Mouse (Mus musculus) heart, embryonic 13.5 days (tissue): ENCODE data around the gene Ltf. TPM values are rescaled to one million over a fixed set of nuclear protein-coding genes. Genes with fewer than 3 reads are reported as not detected.

Experiments
- ATAC-seq: fragments of 200-750 bp; cut with Nextera tagmentation; 2 replicates; pipeline ENCODE4 v1.8.0; 2017; ENCODE audit warnings: moderate TSS enrichment; ENCODE audit not compliant: insufficient number of reproducible peaks, low FRiP score, low TSS enrichment; ENCODE audit errors: extremely low read depth
- H3K27ac ChIP-seq: fragments of 300-500 bp; sonication (generic); replicated peaks from 2 replicates; pipeline ENCODE4 v1.5.1; 2015; ENCODE audit warnings: moderate library complexity, mild to moderate bottlenecking, inconsistent platforms
- H3K27me3 ChIP-seq: fragments of 300-500 bp; sonication (generic); replicated peaks from 2 replicates; pipeline ENCODE4 v1.6.1; 2015; ENCODE audit warnings: mild to moderate bottlenecking, inconsistent platforms
- H3K36me3 ChIP-seq: fragments of 300-500 bp; sonication (generic); 2 replicates; pipeline ENCODE4 v1.6.1; 2015; ENCODE audit warnings: mild to moderate bottlenecking, inconsistent platforms
- H3K4me1 ChIP-seq: fragments of 300-500 bp; sonication (generic); 2 replicates; pipeline ENCODE4 v1.6.1; 2015; ENCODE audit warnings: inconsistent platforms
- H3K4me2 ChIP-seq: fragments of 300-500 bp; sonication (generic); 2 replicates; pipeline ENCODE4 v1.6.1; 2015; ENCODE audit warnings: inconsistent platforms, mild to moderate bottlenecking, moderate library complexity
- H3K4me3 ChIP-seq: fragments of 300-500 bp; sonication (generic); 2 replicates; pipeline ENCODE4 v1.5.1; 2015; ENCODE audit warnings: moderate library complexity, mild to moderate bottlenecking, inconsistent platforms
- H3K9ac ChIP-seq: fragments of 300-500 bp; sonication (generic); 2 replicates; pipeline ENCODE4 v1.6.1; 2015; ENCODE audit warnings: inconsistent platforms, mild to moderate bottlenecking, moderate library complexity
- H3K9me3 ChIP-seq: fragments of 300-500 bp; sonication (generic); 2 replicates; pipeline ENCODE4 v1.6.1; 2016; ENCODE audit warnings: inconsistent platforms
- WGBS: fragments of 180-500 bp; shearing (Covaris S2); methylation state at CpG from one replicate; pipeline ENCODE4 v1.1.7; 2015; ENCODE audit warnings: mixed read lengths; 5-methylcytosine and 5-hydroxymethylcytosine counted together
- polyA plus RNA-seq: library from polyadenylated mRNA; unstranded; fragments of >200 nt; fragmentation: Nextera tagmentation; extraction: Ambion mirVana; gene quantifications from 2 replicates; pipeline ENCODE4 v1.2.1, GENCODE M21; 2015

The Ltf gene
- polyA plus RNA-seq, 1 experiment from 2014 or later = 1.1 TPM

DNA sequence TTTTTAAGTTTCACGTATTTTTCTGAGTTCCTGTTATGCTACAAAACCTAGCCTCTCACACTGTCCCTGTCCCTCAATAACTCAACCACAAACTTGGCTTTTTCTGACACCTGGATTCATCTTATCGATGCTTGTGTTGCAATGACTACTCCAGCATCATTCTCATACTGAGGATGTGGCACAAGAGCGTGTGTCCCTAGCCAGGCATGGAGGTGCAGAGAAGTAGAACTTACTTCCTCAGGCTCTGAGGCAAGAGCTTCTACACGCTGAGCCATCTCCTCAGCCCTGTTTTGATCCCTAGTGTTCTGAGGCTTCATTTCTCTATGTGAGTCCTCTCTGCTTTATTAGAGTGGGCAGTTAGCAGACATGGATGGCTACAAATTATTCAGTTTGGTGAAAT lies 14.6 kb downstream of the Ltf start:
- no peak overlapping the region for H3K4me2 ChIP-seq
- WGBS = 79% methylated on average over 4 of the region's 4 CpGs
- ATAC-seq = no peak
- no peaks in the 10 kb centered on the region for H3K27me3 ChIP-seq
- H3K27ac ChIP-seq = no peak overlapping the region
- H3K4me1 ChIP-seq = no peaks in the 10 kb centered on the region
- no peak overlapping the region for H3K4me3 ChIP-seq
- H3K36me3 ChIP-seq = no peaks in the 10 kb centered on the region
- no peak overlapping the region for H3K9ac ChIP-seq
- no peaks in the 10 kb centered on the region for H3K9me3 ChIP-seq

- Histone ChIP-seq H3K27ac (no peak overlapping the region), H3K4me3 (no peak overlapping the region), H3K27me3 (no peaks in the 10 kb centered on the region), H3K36me3 (no peaks in the 10 kb centered on the region), H3K4me1 (no peaks in the 10 kb centered on the region; the same call in 1 of the 2 replicates), H3K4me2 (no peak overlapping the region), H3K9me3 (no peaks in the 10 kb centered on the region), H3K9ac (no peak overlapping the region)
- ATAC-seq = no peak
- 48% methylated on average over 4 of the region's 4 CpGs for WGBS
Measured at GRCm38 (mm10) chr9:111039966-111040365, 20.9 kb downstream of the Ltf start.

DNA sequence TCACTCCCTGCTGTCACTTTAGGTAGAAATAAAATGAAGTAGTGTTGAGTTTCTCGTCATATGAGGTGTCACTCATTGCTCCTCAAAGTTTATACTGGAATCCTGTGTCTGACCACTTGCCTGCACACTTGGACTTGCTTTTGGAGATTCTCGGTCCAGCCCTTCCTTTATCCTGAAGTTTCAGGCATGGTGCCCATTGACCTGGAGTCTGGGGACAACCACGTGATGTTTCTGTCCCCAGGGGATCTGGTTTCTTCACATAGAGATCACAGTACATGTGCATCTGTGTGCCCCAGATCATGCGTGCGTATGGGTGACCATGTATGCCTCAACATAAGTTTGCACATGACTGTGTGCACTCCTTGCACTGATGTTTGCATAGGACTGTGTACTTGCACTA lies 23.2 kb downstream of the Ltf start:
- no peak for ATAC-seq
- Histone ChIP-seq H3K4me2 (no peak overlapping the region), H3K27ac (no peak overlapping the region), H3K4me3 (no peak overlapping the region), H3K36me3 (no peaks in the 10 kb centered on the region), H3K9ac (no peak overlapping the region), H3K9me3 (no peaks in the 10 kb centered on the region), H3K4me1 (no peaks in the 10 kb centered on the region; the same call in 1 of the 2 replicates), H3K27me3 (no peaks in the 10 kb centered on the region)
- 79% methylated on average over 5 of the region's 5 CpGs for WGBS

GRCm38 (mm10) chr9:111046222-111046621 lies 27.2 kb downstream of the Ltf start:
- Histone ChIP-seq H3K9me3 (no peaks in the 10 kb centered on the region), H3K9ac (no peak overlapping the region), H3K36me3 (no peaks in the 10 kb centered on the region), H3K4me1 (peaks cover 2% of the 10 kb centered on the region), H3K27ac (no peak overlapping the region), H3K4me2 (no peak overlapping the region), H3K27me3 (no peaks in the 10 kb centered on the region), H3K4me3 (no peak overlapping the region)
- WGBS = 50% methylated on average over 3 of the region's 3 CpGs
- no peak for ATAC-seq

GRCm38 (mm10) chr9:111047266-111047665 lies 28.2 kb downstream of the Ltf start:
- Histone ChIP-seq H3K4me2 (no peak overlapping the region), H3K27ac (no peak overlapping the region), H3K27me3 (no peaks in the 10 kb centered on the region), H3K9ac (no peak overlapping the region), H3K4me1 (peaks cover 8% of the 10 kb centered on the region), H3K4me3 (no peak overlapping the region), H3K36me3 (no peaks in the 10 kb centered on the region), H3K9me3 (no peaks in the 10 kb centered on the region)
- ATAC-seq = no peak
- WGBS = 92% methylated on average over 5 of the region's 5 CpGs

DNA sequence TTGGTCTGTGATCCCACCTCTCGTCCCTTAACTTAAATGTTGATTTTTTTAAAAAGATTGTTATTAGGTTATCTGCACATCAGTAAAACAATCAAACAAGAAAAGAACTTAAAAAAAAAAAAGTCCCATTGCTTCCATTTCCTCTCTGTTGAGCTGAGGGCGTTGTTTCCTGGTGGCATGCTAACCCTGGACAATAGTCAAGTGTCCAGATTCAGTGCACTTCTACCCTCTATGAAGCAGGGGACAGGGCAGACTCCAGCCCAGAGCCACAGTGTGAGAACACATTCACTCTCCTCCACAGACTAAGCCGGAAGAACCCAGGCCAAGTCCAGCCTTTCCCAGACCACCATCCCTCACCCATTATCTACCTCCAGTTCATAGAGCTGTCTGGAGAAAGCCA lies 29.4 kb downstream of the Ltf start:
- Histone ChIP-seq H3K27ac (no peak overlapping the region), H3K4me1 (peaks cover 8% of the 10 kb centered on the region), H3K9ac (no peak overlapping the region), H3K4me2 (no peak overlapping the region), H3K4me3 (no peak overlapping the region), H3K9me3 (no peaks in the 10 kb centered on the region), H3K36me3 (no peaks in the 10 kb centered on the region), H3K27me3 (no peaks in the 10 kb centered on the region)
- 66% methylated on average over 3 of the region's 3 CpGs for WGBS
- ATAC-seq = no peak

- peak overlapping the region; percentile 70 for H3K4me2 ChIP-seq
- WGBS = 56% methylated on average over 9 of the region's 9 CpGs
- no peak for ATAC-seq
Measured at GRCm38 (mm10) chr9:111054923-111055322, 35.9 kb downstream of the Ltf start.

GRCm38 (mm10) chr9:111055800-111056518 lies 36.9 kb downstream of the Ltf start:
- no peak for ATAC-seq
- Histone ChIP-seq H3K9me3 (no peaks in the 10 kb centered on the region), H3K27ac (peak overlapping the region; percentile 59), H3K4me3 (peak overlapping the region; percentile 54), H3K4me1 (peaks cover 36% of the 10 kb centered on the region), H3K9ac (peak overlapping the region; percentile 72), H3K4me2 (peak overlapping the region; percentile 70), H3K27me3 (no peaks in the 10 kb centered on the region), H3K36me3 (no peaks in the 10 kb centered on the region)
- WGBS = 49% methylated on average over 29 of the region's 29 CpGs

More at GRCm38 (mm10) chr9:111054923-111055322, 35.9 kb downstream of the Ltf start:
- Histone ChIP-seq H3K27me3 (no peaks in the 10 kb centered on the region), H3K27ac (no peak overlapping the region), H3K9ac (no peak overlapping the region), H3K36me3 (no peaks in the 10 kb centered on the region), H3K4me3 (peak overlapping the region; percentile 54), H3K4me1 (peaks cover 36% of the 10 kb centered on the region), H3K9me3 (no peaks in the 10 kb centered on the region)

- H3K9me3 ChIP-seq = no peaks in the 10 kb centered on the region
- H3K9ac ChIP-seq = peak overlapping the region; percentile 72
- no peak for ATAC-seq
- H3K27ac ChIP-seq = peak overlapping the region; percentile 59
- H3K27me3 ChIP-seq = no peaks in the 10 kb centered on the region
- no peaks in the 10 kb centered on the region for H3K36me3 ChIP-seq
- peak overlapping the region; percentile 70 for H3K4me2 ChIP-seq
- WGBS = 6% methylated on average over 11 of the region's 11 CpGs
- H3K4me3 ChIP-seq = peak overlapping the region; percentile 54
- peaks cover 31% of the 10 kb centered on the region for H3K4me1 ChIP-seq
Measured at GRCm38 (mm10) chr9:111056519-111056797, 37.4 kb downstream of the Ltf start.

- H3K36me3 ChIP-seq = no peaks in the 10 kb centered on the region
- H3K9ac ChIP-seq = peak within 1 kb of the TSS; percentile 72
- peaks cover 28% of the 10 kb centered on the region for H3K4me1 ChIP-seq
- no peaks in the 10 kb centered on the region for H3K9me3 ChIP-seq
- WGBS = 3% methylated on average over 17 of the region's 17 CpGs
- no peaks in the 10 kb centered on the region for H3K27me3 ChIP-seq
- H3K4me3 ChIP-seq = peak within 1 kb of the TSS; percentile 54
- peak; percentile 68 for ATAC-seq
- peak within 1 kb of the TSS; percentile 70 for H3K4me2 ChIP-seq
- peak within 1 kb of the TSS; percentile 59 for H3K27ac ChIP-seq
Measured at GRCm38 (mm10) chr9:111056798-111057543, 37.9 kb downstream of the Ltf start, which contains the start of gene Ccrl2. Gene Ccrl2 (minus strand): TSS chr9:111057519.

DNA sequence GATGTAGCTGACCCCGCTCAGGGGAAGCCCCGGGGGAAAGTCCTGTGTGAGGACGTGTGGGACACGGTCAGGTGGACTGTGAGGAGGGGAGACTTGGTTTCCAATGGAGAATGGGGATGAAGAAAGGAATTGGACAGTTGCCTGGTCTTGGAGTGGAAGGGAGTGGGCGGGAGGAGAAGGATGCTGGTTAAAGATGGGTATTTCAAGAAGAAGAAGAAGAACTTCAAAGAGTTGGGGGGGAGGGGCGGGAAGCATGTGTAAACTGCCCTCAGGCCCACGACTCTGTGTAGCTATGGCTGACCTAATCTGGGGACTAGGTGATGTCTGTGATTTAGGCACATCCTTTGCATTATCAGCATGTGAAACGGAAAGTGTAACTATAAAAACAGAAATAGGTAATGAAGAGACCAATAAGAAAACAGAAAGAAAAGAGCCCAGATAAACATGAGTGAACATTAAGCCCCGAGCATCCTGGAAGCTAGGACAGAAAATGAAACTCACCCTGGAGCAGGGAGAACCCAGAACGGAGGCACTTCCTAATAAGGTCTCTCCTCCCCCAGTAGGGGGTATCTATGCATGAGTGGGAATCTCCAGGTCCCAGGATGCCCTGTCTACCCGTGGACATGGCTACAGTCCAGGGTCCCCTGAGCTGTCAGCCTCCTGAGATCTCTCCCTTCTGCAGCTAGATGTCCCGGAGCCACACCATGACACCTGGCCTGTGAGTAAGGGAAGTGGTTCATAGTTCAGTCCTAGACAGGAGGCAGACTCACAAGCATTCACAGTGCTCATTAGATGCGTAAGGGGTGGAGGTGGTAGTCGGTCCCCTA lies 38.7 kb downstream of the Ltf start:
- H3K4me1 ChIP-seq = peaks cover 28% of the 10 kb centered on the region
- no peaks in the 10 kb centered on the region for H3K9me3 ChIP-seq
- H3K36me3 ChIP-seq = no peaks in the 10 kb centered on the region
- H3K27me3 ChIP-seq = no peaks in the 10 kb centered on the region
- H3K27ac ChIP-seq = peak overlapping the region; percentile 59
- H3K9ac ChIP-seq = peak overlapping the region; percentile 72; the same call in 1 of the 2 replicates
- 46% methylated on average over 14 of the region's 14 CpGs for WGBS
- H3K4me2 ChIP-seq = peak overlapping the region; percentile 70
- no peak for ATAC-seq
- peak overlapping the region; percentile 54 for H3K4me3 ChIP-seq
